Mouse (Mus musculus): ENCODE results near the gene Pltp. TPM values are rescaled to one million over a fixed set of nuclear protein-coding genes. Genes with fewer than 3 reads are reported as not detected.
"Not testable (repeated sequence)": the region's sequence is repeated elsewhere in the genome, so short reads cannot be mapped to it uniquely, and the experiment has no call there.

Pltp gene
- polyA plus RNA-seq, 1 experiment from 2014 or later, result 58.4 TPM

DNA sequence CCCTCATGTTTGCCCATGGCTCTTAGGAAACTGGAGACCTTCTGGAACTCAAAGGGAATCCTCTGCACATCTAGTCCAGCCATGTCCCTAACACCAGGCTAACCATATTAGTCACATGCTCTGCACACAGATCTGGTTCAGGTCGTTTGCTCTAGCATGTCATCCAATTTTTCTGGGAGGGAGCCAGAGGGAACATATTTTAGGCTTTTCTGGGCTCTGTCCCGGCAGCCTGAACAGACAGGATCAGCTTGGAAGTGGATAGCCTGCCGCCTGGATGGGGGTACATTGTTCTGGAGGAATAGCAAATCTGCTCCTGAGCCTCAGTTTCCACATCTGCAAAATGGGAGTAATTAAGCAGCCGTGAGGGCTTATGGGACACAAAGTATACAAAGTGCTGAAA, 3.6 kb upstream of the Pltp start:
- 74% methylated on average over 4 of the region's 4 CpGs for WGBS
- no peak for ATAC-seq

DNA sequence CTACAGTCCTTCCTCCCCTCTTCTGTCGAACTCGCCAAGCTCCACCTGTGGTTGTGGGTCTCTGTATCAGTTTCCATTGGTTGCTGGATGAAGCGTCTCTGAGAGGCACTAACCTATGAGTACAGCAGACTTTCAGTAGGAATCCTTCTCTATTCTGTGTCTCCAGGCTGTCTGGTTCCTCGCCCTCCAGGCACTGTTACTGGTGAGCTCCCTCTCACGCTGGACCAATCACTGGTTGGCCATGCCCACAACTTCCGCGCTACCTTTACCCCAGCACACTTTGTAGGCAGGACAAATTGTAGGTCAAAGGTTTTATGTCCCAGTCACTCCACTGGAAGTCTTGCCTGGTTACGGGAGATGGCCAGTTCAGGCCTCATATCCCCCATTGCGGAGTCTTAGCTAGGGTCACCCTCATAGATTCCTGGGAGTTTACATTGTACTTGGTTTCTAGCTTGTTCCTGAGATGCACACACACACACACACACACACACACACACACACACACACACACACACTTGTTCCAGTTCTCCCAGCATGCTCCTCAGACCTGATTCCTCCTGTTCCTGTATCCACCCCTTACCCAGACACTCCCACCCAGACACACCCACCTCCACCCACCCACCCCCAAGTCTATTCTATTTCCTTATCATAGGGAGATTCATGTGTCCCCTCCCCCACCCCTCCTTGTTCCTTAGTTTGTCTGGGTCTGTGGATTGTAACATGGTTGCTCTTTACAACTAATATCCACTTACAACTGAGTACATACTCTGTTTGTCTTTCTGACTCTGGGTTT, 2.3 kb upstream of the Pltp start:
- peaks cover 29% of the 10 kb centered on the region for H3K27me3 ChIP-seq (replicated peaks; ENCODE audit: control insufficient read depth, insufficient read depth, low read length)
- WGBS, result 46% methylated on average over 9 of the region's 9 CpGs
- no peak overlapping the region for H3K9ac ChIP-seq (ENCODE audit: low read length)
- no peak overlapping the region for H3K27ac ChIP-seq (ENCODE audit: low read depth, low read length)
- no peak overlapping the region for H3K4me3 ChIP-seq (ENCODE audit: low read depth, low read length)
- H3K36me3 ChIP-seq (ENCODE audit: control insufficient read depth, insufficient read depth, low read length), result no peaks in the 10 kb centered on the region
- DNase-seq (ENCODE audit: low spot score), result no peak
- H3K9me3 ChIP-seq (replicated peaks; ENCODE audit: control insufficient read depth, low read length), result 0 out of 2 replicates have a peak, but pooled peaks cover 2% of the 10 kb centered on the region
- no peak for ATAC-seq
- H3K4me2 ChIP-seq (ENCODE audit: low read length), result no peak overlapping the region
- peaks cover 8% of the 10 kb centered on the region for H3K4me1 ChIP-seq (ENCODE audit: control insufficient read depth, insufficient read depth, low read length)

More for the DNA sequence above, 3.6 kb upstream of the Pltp start:
- Histone ChIP-seq H3K27ac (ENCODE audit: low read depth, low read length) (no peak overlapping the region), H3K9ac (ENCODE audit: low read length) (no peak overlapping the region), H3K4me3 (ENCODE audit: low read depth, low read length) (no peak overlapping the region), H3K27me3 (replicated peaks; ENCODE audit: control insufficient read depth, insufficient read depth, low read length) (peaks cover 26% of the 10 kb centered on the region), H3K4me2 (ENCODE audit: low read length) (no peak overlapping the region), H3K36me3 (ENCODE audit: control insufficient read depth, insufficient read depth, low read length) (no peaks in the 10 kb centered on the region), H3K4me1 (ENCODE audit: control insufficient read depth, insufficient read depth, low read length) (peaks cover 8% of the 10 kb centered on the region), H3K9me3 (replicated peaks; ENCODE audit: control insufficient read depth, low read length) (0 out of 2 replicates have a peak, but pooled peaks cover 2% of the 10 kb centered on the region)
- DNase-seq (ENCODE audit: low spot score), result no peak

DNA sequence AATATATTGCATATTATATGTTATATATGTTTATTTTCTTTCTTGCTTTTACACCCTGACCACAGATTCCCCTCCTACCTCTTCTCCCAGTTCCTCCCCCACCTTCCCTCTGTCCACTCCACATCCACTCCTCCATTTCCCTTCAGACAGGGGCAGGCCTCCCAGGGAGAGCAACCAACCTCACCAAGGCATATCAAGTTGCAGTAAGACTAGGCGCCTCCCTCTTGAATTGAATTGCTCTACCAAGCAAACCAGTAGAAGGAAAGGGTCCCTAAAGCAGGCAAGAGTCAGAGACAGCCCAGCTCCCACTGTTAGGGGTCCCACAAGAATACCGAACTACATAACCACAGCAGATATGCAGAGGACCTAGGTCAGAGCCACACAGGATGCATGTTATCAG, 1.6 kb upstream of the Pltp start:
- H3K9ac ChIP-seq (ENCODE audit: low read length), result no peak overlapping the region
- peaks cover 31% of the 10 kb centered on the region for H3K27me3 ChIP-seq (replicated peaks; ENCODE audit: control insufficient read depth, insufficient read depth, low read length)
- H3K36me3 ChIP-seq (ENCODE audit: control insufficient read depth, insufficient read depth, low read length), result no peaks in the 10 kb centered on the region
- WGBS, result 51% methylated on average over 2 of the region's 2 CpGs
- DNase-seq (ENCODE audit: low spot score) (no peak), ATAC-seq (no peak)
- no peak overlapping the region for H3K4me2 ChIP-seq (ENCODE audit: low read length)
- H3K4me1 ChIP-seq (ENCODE audit: control insufficient read depth, insufficient read depth, low read length), result peaks cover 8% of the 10 kb centered on the region
- no peak overlapping the region for H3K27ac ChIP-seq (ENCODE audit: low read depth, low read length)
- 0 out of 2 replicates have a peak, but pooled peaks cover 2% of the 10 kb centered on the region for H3K9me3 ChIP-seq (replicated peaks; ENCODE audit: control insufficient read depth, low read length)
- H3K4me3 ChIP-seq (ENCODE audit: low read depth, low read length), result no peak overlapping the region

DNA sequence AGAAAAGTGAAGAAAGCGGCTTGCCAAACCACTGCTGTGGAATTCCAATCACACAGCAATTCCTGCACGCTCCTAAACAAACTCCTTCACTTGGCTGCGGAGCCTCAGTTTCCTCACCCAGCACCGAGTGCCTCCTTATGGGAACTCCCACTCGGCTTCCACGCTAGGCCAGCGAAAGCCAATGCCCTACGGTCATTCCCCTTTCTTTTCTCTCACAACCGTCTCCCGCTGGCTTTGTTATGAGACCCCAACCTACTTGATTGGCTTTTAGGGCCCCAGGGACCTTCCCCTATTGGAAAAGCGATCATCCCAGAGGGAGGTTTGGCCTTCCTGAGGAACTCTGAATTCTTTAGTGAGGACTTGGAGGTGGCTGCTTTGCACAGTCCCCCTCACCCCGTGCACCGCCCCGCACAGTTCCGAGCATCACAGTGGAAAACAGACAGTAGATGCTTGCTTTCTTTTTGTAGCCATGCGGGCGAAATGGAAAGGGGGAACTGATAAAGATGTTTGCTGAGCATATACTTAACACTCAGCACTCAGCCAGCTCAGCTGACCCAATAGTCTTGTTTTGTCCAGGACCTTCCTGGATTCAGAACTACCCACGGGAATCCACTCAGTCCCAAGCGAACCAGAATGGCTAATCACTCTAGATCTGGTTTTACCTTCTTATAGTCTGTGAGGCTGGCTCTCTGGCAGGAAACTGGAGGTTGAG, 487 bp upstream of the Pltp start:
- Histone ChIP-seq H3K27ac (ENCODE audit: low read depth, low read length) (no peak overlapping the region), H3K4me1 (ENCODE audit: control insufficient read depth, insufficient read depth, low read length) (peaks cover 8% of the 10 kb centered on the region), H3K9ac (ENCODE audit: low read length) (peak overlapping the region; percentile 49), H3K4me2 (ENCODE audit: low read length) (peak overlapping the region; percentile 76), H3K9me3 (replicated peaks; ENCODE audit: control insufficient read depth, low read length) (no peaks in the 10 kb centered on the region), H3K27me3 (replicated peaks; ENCODE audit: control insufficient read depth, insufficient read depth, low read length) (peaks cover 31% of the 10 kb centered on the region), H3K4me3 (ENCODE audit: low read depth, low read length) (peak overlapping the region; percentile 36), H3K36me3 (ENCODE audit: control insufficient read depth, insufficient read depth, low read length) (no peaks in the 10 kb centered on the region)
- DNase-seq (ENCODE audit: low spot score) (no peak), ATAC-seq (no peak)
- WGBS, result 2% methylated on average over 19 of the region's 19 CpGs

GRCm38 (mm10) chr2:164856309-164857100, 1.0 kb downstream of the Pltp start:
- H3K9ac ChIP-seq (ENCODE audit: low read length), result peak overlapping the region; percentile 49
- peak overlapping the region; percentile 76 for H3K4me2 ChIP-seq (ENCODE audit: low read length)
- peaks cover 8% of the 10 kb centered on the region for H3K4me1 ChIP-seq (ENCODE audit: control insufficient read depth, insufficient read depth, low read length)
- H3K36me3 ChIP-seq (ENCODE audit: control insufficient read depth, insufficient read depth, low read length), result no peaks in the 10 kb centered on the region
- under 1% methylated on average over 42 of the region's 42 CpGs for WGBS
- H3K27me3 ChIP-seq (replicated peaks; ENCODE audit: control insufficient read depth, insufficient read depth, low read length), result peaks cover 31% of the 10 kb centered on the region
- H3K9me3 ChIP-seq (replicated peaks; ENCODE audit: control insufficient read depth, low read length), result no peaks in the 10 kb centered on the region
- ATAC-seq (peak; percentile 47), DNase-seq (ENCODE audit: low spot score) (no peak)
- H3K4me3 ChIP-seq (ENCODE audit: low read depth, low read length), result peak overlapping the region; percentile 36
- no peak overlapping the region for H3K27ac ChIP-seq (ENCODE audit: low read depth, low read length)

- not testable (repeated sequence) for H3K4me1 ChIP-seq (ENCODE audit: control insufficient read depth, insufficient read depth, low read length); H3K9me3 ChIP-seq (replicated peaks; ENCODE audit: control insufficient read depth, low read length); ATAC-seq; H3K4me3 ChIP-seq (ENCODE audit: low read depth, low read length); H3K36me3 ChIP-seq (ENCODE audit: control insufficient read depth, insufficient read depth, low read length); H3K9ac ChIP-seq (ENCODE audit: low read length); DNase-seq (ENCODE audit: low spot score); H3K27ac ChIP-seq (ENCODE audit: low read depth, low read length)
- H3K27me3 ChIP-seq (replicated peaks; ENCODE audit: control insufficient read depth, insufficient read depth, low read length), result peaks cover 31% of the 10 kb centered on the region
- WGBS, result 85% methylated on average over 5 of the region's 5 CpGs
- peak overlapping the region; percentile 76; the same call in 1 of the 2 replicates for H3K4me2 ChIP-seq (ENCODE audit: low read length)
Observed at GRCm38 (mm10) chr2:164855572-164855971, 1.9 kb downstream of the Pltp start.

- WGBS, result 83% methylated on average over 8 of the region's 8 CpGs
- no peak overlapping the region for H3K4me3 ChIP-seq (ENCODE audit: low read depth, low read length)
- H3K27ac ChIP-seq (ENCODE audit: low read depth, low read length), result no peak overlapping the region
- no peak overlapping the region for H3K9ac ChIP-seq (ENCODE audit: low read length)
- H3K4me1 ChIP-seq (ENCODE audit: control insufficient read depth, insufficient read depth, low read length), result no peaks in the 10 kb centered on the region
- no peak for DNase-seq (ENCODE audit: low spot score)
- ATAC-seq, result no peak
- H3K36me3 ChIP-seq (ENCODE audit: control insufficient read depth, insufficient read depth, low read length), result no peaks in the 10 kb centered on the region
- H3K4me2 ChIP-seq (ENCODE audit: low read length), result no peak overlapping the region
- H3K9me3 ChIP-seq (replicated peaks; ENCODE audit: control insufficient read depth, low read length), result no peaks in the 10 kb centered on the region
- 0 out of 2 replicates have a peak, but pooled peaks cover 2% of the 10 kb centered on the region for H3K27me3 ChIP-seq (replicated peaks; ENCODE audit: control insufficient read depth, insufficient read depth, low read length)
Observed at GRCm38 (mm10) chr2:164850061-164850460, 7.5 kb downstream of the Pltp start.

DNA sequence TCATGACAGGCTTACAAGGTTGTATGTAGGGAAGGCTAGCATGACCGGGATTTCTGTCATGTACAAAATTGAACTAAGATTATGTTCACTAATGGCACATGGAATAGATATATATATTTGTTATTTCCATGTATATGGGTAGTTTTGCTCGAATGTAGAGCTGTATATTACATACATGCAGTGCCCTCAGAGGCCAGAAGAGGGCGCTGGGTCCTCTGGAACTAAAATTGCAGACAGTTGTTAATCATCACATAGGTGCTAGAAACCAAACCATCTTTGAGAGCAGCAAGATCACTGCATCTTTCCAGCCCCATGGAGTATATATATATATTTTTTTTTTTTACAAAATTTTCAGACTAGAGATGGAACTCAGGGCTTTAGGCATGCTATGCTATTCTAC, 11.7 kb downstream of the Pltp start:
- 62% methylated on average over 3 of the region's 3 CpGs for WGBS
- Histone ChIP-seq H3K9ac (ENCODE audit: low read length) (no peak overlapping the region), H3K27ac (ENCODE audit: low read depth, low read length) (no peak overlapping the region), H3K4me1 (ENCODE audit: control insufficient read depth, insufficient read depth, low read length) (no peaks in the 10 kb centered on the region), H3K27me3 (replicated peaks; ENCODE audit: control insufficient read depth, insufficient read depth, low read length) (no peaks in the 10 kb centered on the region), H3K4me2 (ENCODE audit: low read length) (no peak overlapping the region), H3K4me3 (ENCODE audit: low read depth, low read length) (no peak overlapping the region), H3K36me3 (ENCODE audit: control insufficient read depth, insufficient read depth, low read length) (no peaks in the 10 kb centered on the region), H3K9me3 (replicated peaks; ENCODE audit: control insufficient read depth, low read length) (no peaks in the 10 kb centered on the region)
- ATAC-seq, result no peak
- DNase-seq (ENCODE audit: low spot score), result no peak
